Mouse (Mus musculus): ENCODE results near the gene Ak8. TPM values are rescaled to one million over a fixed set of nuclear protein-coding genes. Genes with fewer than 3 reads are reported as not detected.

Gene Ak8
- total and polyA plus RNA-seq, 3 experiments = 1.5 to 2.6 TPM; not detected in 1

DNA sequence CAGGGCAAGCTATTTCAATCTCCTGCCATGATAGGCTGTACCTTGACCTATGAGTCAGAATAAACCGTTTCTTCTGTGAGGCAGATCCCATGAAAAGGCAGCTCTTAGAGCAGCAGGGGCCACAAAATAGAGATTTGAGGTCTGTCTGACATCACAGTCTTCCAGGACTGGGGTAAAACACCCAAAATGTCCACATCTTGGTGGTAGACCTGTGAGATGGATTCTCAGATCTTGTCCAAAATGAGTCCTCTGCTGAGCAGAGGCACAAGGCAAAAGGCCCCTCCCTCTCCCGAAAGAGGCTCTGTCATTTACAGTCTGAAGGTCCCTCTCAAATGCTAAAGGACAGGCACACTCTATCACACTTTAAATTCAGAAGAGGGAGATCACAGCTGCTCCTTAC is 47.7 kb downstream of the Ak8 start:
- no peak overlapping the region for H3K9ac ChIP-seq (ENCODE audit: control insufficient read depth, low read depth, low read length, poor library complexity, severe bottlenecking)
- no peak for DNase-seq (ENCODE audit: low read depth, low spot score)
- TF ChIP-seq MEF2A (IDR thresholded peaks at IDR 0.05; ENCODE audit: extremely low read depth, insufficient replicate concordance, low read depth, low read length, poor library complexity, severe bottlenecking) = no peak
- no peak for TF ChIP-seq ELF1 (IDR thresholded peaks at IDR 0.05; ENCODE audit: low read depth, low read length)
- TF ChIP-seq UBTF (IDR thresholded peaks at IDR 0.05; ENCODE audit: borderline replicate concordance, insufficient read depth, low read depth, low read length) = no peak
- TF ChIP-seq SMC3 (IDR thresholded peaks at IDR 0.05; ENCODE audit: low read depth, low read length) = no peak
- TF ChIP-seq MYC (IDR thresholded peaks at IDR 0.05; ENCODE audit: low read depth, low read length) = no peak
- no peak for TF ChIP-seq NELFE (IDR thresholded peaks at IDR 0.05; ENCODE audit: low read depth, low read length)
- TF ChIP-seq ZKSCAN1 (IDR thresholded peaks at IDR 0.05; ENCODE audit: low read depth, low read length) = no peak
- no peak for TF ChIP-seq SIN3A (IDR thresholded peaks at IDR 0.05; ENCODE audit: low read length)
- TF ChIP-seq E2F4 (IDR thresholded peaks at IDR 0.05; ENCODE audit: borderline replicate concordance, low read depth, low read length) = no peak
- no peak for TF ChIP-seq CTCF (IDR thresholded peaks at IDR 0.05 in 2 of 3, conservative IDR thresholded peaks at IDR 0.05 in 1 of 3; ENCODE audit: control insufficient read depth in 1 of 3, insufficient read depth in 1 of 3, low read depth in 2 of 3, low read length in 3 of 3, poor library complexity in 1 of 3, severe bottlenecking in 1 of 3)
- TF ChIP-seq ZNF384 (IDR thresholded peaks at IDR 0.05; ENCODE audit: low read depth, low read length) = no peak
- TF ChIP-seq POLR2AphosphoS5 (IDR thresholded peaks at IDR 0.05; ENCODE audit: borderline replicate concordance, low read depth, low read length) = no peak
- TF ChIP-seq CHD2 (IDR thresholded peaks at IDR 0.05; ENCODE audit: low read length) = no peak
- TF ChIP-seq EP300 (IDR thresholded peaks at IDR 0.05; ENCODE audit: low read depth in 1 of 2, low read length in 2 of 2) = no peak
- TF ChIP-seq MAZ (IDR thresholded peaks at IDR 0.05; ENCODE audit: low read depth, low read length) = no peak
- TF ChIP-seq MAX (IDR thresholded peaks at IDR 0.05; ENCODE audit: low read length) = no peak
- no peak for TF ChIP-seq USF1 (IDR thresholded peaks at IDR 0.05; ENCODE audit: low read depth, low read length)
- no peak for TF ChIP-seq ZC3H11A (IDR thresholded peaks at IDR 0.05; ENCODE audit: low read depth, low read length)
- H3K4me3 ChIP-seq (ENCODE audit: control insufficient read depth in 1 of 2, insufficient read depth in 1 of 2, low read depth in 2 of 2, low read length in 2 of 2) = no peak overlapping the region
- 0 out of 4 replicates have a peak, but pooled peaks cover 0 to 3% of the 10 kb centered on the region in 2 experiments for H3K4me1 ChIP-seq (ENCODE audit: control insufficient read depth in 1 of 2, insufficient read depth in 2 of 2, low read length in 2 of 2)
- H3K27me3 ChIP-seq (ENCODE audit: control insufficient read depth in 1 of 2, insufficient read depth in 2 of 2, low read length in 2 of 2) = no peaks in the 10 kb centered on the region
- no peaks in the 10 kb centered on the region; a peak in 1 of 4 replicates for H3K36me3 ChIP-seq (ENCODE audit: control insufficient read depth in 1 of 2, insufficient read depth in 2 of 2, low read length in 2 of 2)
- H3K27ac ChIP-seq (ENCODE audit: control insufficient read depth, low read depth, low read length) = no peak overlapping the region
- no peaks in the 10 kb centered on the region for H3K9me3 ChIP-seq (replicated peaks; ENCODE audit: insufficient read depth, low read length)
- no peaks in the 10 kb centered on the region for H3K79me2 ChIP-seq (ENCODE audit: control insufficient read depth, insufficient read depth, low read length, poor library complexity)

DNA sequence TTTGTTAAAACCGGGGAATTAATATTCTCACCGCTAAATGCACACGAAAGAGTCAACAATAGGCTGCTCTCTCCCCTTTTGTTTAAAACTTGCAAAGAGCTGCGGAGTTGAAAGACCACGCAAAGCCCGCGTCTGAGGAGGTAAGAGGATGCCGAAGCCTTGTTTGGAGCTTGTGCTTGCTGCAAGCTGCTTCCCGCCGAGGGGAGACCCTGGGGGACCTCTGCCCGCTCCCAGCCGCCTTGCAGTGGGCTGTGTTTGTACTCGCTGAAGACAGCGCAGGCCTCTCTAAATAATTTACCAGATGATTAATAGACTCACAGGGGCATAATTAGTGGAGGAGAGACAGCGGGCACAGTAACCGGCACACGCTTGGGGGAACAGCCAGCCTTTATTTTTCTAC is 51.2 kb downstream of the Ak8 start:
- H3K79me2 ChIP-seq (ENCODE audit: control insufficient read depth, insufficient read depth, low read length, poor library complexity) = no peaks in the 10 kb centered on the region
- H3K9ac ChIP-seq (ENCODE audit: control insufficient read depth, low read depth, low read length, poor library complexity, severe bottlenecking) = no peak overlapping the region
- no peaks in the 10 kb centered on the region for H3K27me3 ChIP-seq (ENCODE audit: control insufficient read depth in 1 of 2, insufficient read depth in 2 of 2, low read length in 2 of 2)

More for the DNA sequence above, 51.2 kb downstream of the Ak8 start:
- H3K27ac ChIP-seq (ENCODE audit: control insufficient read depth, low read depth, low read length) = no peak overlapping the region
- H3K4me1 ChIP-seq (ENCODE audit: control insufficient read depth in 1 of 2, insufficient read depth in 2 of 2, low read length in 2 of 2) = peaks cover 0 to 6% of the 10 kb centered on the region in 2 experiments; a peak in 1 of 4 replicates
- no peak for TF ChIP-seq MEF2A (IDR thresholded peaks at IDR 0.05; ENCODE audit: extremely low read depth, insufficient replicate concordance, low read depth, low read length, poor library complexity, severe bottlenecking)
- TF ChIP-seq E2F4 (IDR thresholded peaks at IDR 0.05; ENCODE audit: borderline replicate concordance, low read depth, low read length) = no peak
- TF ChIP-seq POLR2AphosphoS5 (IDR thresholded peaks at IDR 0.05; ENCODE audit: borderline replicate concordance, low read depth, low read length) = no peak
- no peak for TF ChIP-seq ZC3H11A (IDR thresholded peaks at IDR 0.05; ENCODE audit: low read depth, low read length)
- TF ChIP-seq TAL1 (IDR thresholded peaks at IDR 0.05; ENCODE audit: low read length) = no peak
- TF ChIP-seq POLR2A (IDR thresholded peaks at IDR 0.05; ENCODE audit: control insufficient read depth in 1 of 2, insufficient read depth in 1 of 2, low read depth in 1 of 2, low read length in 2 of 2, poor library complexity in 1 of 2) = no peak
- no peak for TF ChIP-seq ZKSCAN1 (IDR thresholded peaks at IDR 0.05; ENCODE audit: low read depth, low read length)
- TF ChIP-seq TBP (IDR thresholded peaks at IDR 0.05; ENCODE audit: low read depth, low read length) = no peak
- TF ChIP-seq ELF1 (IDR thresholded peaks at IDR 0.05; ENCODE audit: low read depth, low read length) = no peak
- TF ChIP-seq NRF1 (IDR thresholded peaks at IDR 0.05; ENCODE audit: insufficient read depth, low read depth, low read length, poor library complexity, severe bottlenecking) = no peak
- no peak for TF ChIP-seq USF1 (IDR thresholded peaks at IDR 0.05; ENCODE audit: low read depth, low read length)
- H3K9me3 ChIP-seq (replicated peaks; ENCODE audit: insufficient read depth, low read length) = no peaks in the 10 kb centered on the region
- DNase-seq (ENCODE audit: low read depth, low spot score) = no peak
- peaks cover 0 to 5% of the 10 kb centered on the region in 2 experiments; a peak in 2 of 4 replicates for H3K36me3 ChIP-seq (ENCODE audit: control insufficient read depth in 1 of 2, insufficient read depth in 2 of 2, low read length in 2 of 2)
- no peak overlapping the region for H3K4me3 ChIP-seq (ENCODE audit: control insufficient read depth in 1 of 2, insufficient read depth in 1 of 2, low read depth in 2 of 2, low read length in 2 of 2)
